Mouse (Mus musculus) ES-Bruce4 (cell line): ENCODE data around the gene Maea.

Source experiments
- CTCF ChIP-seq: IDR thresholded peaks from one replicate; pipeline ENCODE4 v1.8.1; 2011; ENCODE audit warnings: low read depth, low read length
- EP300 ChIP-seq: IDR thresholded peaks from 2 replicates; pipeline ENCODE4 v1.6.1; 2011; ENCODE audit warnings: low read depth, low read length; ENCODE audit not compliant: insufficient read depth
- POLR2A ChIP-seq: IDR thresholded peaks from one replicate; pipeline ENCODE4 v1.8.1; 2011; ENCODE audit warnings: low read length; ENCODE audit not compliant: insufficient read depth

- no peak for TF ChIP-seq POLR2A
- no peak for TF ChIP-seq EP300
- TF ChIP-seq CTCF, result no peak
These were observed 52.2 kb downstream of the Maea start for GRCm38 (mm10) chr5:33387550-33387949.
